Mouse (Mus musculus): ENCODE measurements around the gene Psen2.

- TF ChIP-seq CTCF (IDR thresholded peaks at IDR 0.05) (no peak), EP300 (IDR thresholded peaks at IDR 0.05; ENCODE audit: insufficient read depth, low read depth, low read length) (peak; percentile 43; the same call in 1 of the 2 replicates)
Observed at GRCm38 (mm10) chr1:180179840-180180239, 83.4 kb downstream of the Psen2 start.

All from heart, adult 2 months (tissue).